Mouse (Mus musculus) megakaryocyte, embryonic 14.5 days (primary cell): ENCODE results near the gene Dab2ip.

ENCODE experiments used
- FLI1 ChIP-seq: IDR thresholded peaks from 2 replicates; pipeline ENCODE4 v1.6.1; 2012; ENCODE audit warnings: low read length, inconsistent platforms, mixed read lengths
- GATA1 ChIP-seq: IDR thresholded peaks from 3 replicates; pipeline ENCODE4 v1.6.1; 2012; ENCODE audit warnings: mixed read lengths, low read length, inconsistent platforms, borderline replicate concordance

GRCm38 (mm10) chr2:35628052-35628451 is 70.0 kb downstream of the Dab2ip start:
- TF ChIP-seq GATA1, result no peak
- no peak for TF ChIP-seq FLI1
